Mouse (Mus musculus) liver, adult 2 months (tissue): ENCODE data around the gene Iqcb1. TPM values are rescaled to one million over a fixed set of nuclear protein-coding genes. Genes with fewer than 3 reads are reported as not detected.

ENCODE experiments used
- DNase-seq: peaks from one replicate; pipeline ENCODE4 v3.0.0-alpha.2; 2011; ENCODE audit warnings: low read depth, low spot score; ENCODE audit errors: extremely low read depth
- H3K27ac ChIP-seq: fragments of 200-500 bp; replicated peaks from 2 replicates; pipeline ENCODE4 v1.5.1; 2012; ENCODE audit warnings: low read depth, mild to moderate bottlenecking, control low read depth, inconsistent platforms, low read length; ENCODE audit not compliant: insufficient read depth
- H3K27me3 ChIP-seq: fragments of 200-500 bp; 2 replicates; pipeline ENCODE4 v1.6.1; 2012; ENCODE audit warnings: mild to moderate bottlenecking, moderate library complexity, low read length, inconsistent platforms; ENCODE audit not compliant: control insufficient read depth, insufficient read depth
- H3K36me3 ChIP-seq: fragments of 200-500 bp; 2 replicates; pipeline ENCODE4 v1.6.1; 2012; ENCODE audit warnings: low read length, inconsistent platforms; ENCODE audit not compliant: control insufficient read depth, insufficient read depth
- H3K4me1 ChIP-seq: fragments of 200-500 bp; 2 replicates; pipeline ENCODE4 v1.6.1; 2011; ENCODE audit warnings: low read length; ENCODE audit not compliant: control insufficient read depth, insufficient read depth
- H3K4me3 ChIP-seq: fragments of 200-500 bp; 2 replicates; pipeline ENCODE4 v1.5.1; 2011; ENCODE audit warnings: low read depth, mild to moderate bottlenecking, control low read depth, low read length, moderate library complexity; ENCODE audit not compliant: insufficient read depth
- H3K79me2 ChIP-seq: fragments of 200-500 bp; 2 replicates; pipeline ENCODE4 v1.6.1; 2012; ENCODE audit warnings: inconsistent platforms, mild to moderate bottlenecking, low read length, moderate library complexity; ENCODE audit not compliant: control insufficient read depth, insufficient read depth
- H3K9ac ChIP-seq: fragments of 200-500 bp; 2 replicates; pipeline ENCODE4 v1.6.1; 2012; ENCODE audit warnings: low read depth, mild to moderate bottlenecking, control low read depth, inconsistent platforms, low read length
- CTCF ChIP-seq: fragments of 200-500 bp; IDR thresholded peaks from 2 replicates; pipeline ENCODE4 v1.5.1; 2011; ENCODE audit warnings: low read depth, low read length, control low read depth
- POLR2A ChIP-seq: fragments of 200-500 bp; IDR thresholded peaks from 2 replicates; pipeline ENCODE4 v1.6.1; 2011; ENCODE audit warnings: low read length, control low read depth; ENCODE audit not compliant: insufficient read depth; ENCODE audit errors: extremely low read depth
- WGBS: fragments of 180-500 bp; shearing (Covaris S2); methylation state at CpG from one replicate; pipeline ENCODE4 v1.1.7; 2018; 5-methylcytosine and 5-hydroxymethylcytosine counted together
- polyA plus RNA-seq: library from polyadenylated mRNA; depleted of rRNA; stranded (reverse); fragments of >200 nt; gene quantifications from 2 replicates; pipeline ENCODE4 v1.2.3, GENCODE M21; 2012; rRNA removed
- total RNA-seq: library from RNA; depleted of rRNA; stranded (reverse); fragments of >200 nt; gene quantifications from 2 replicates; pipeline ENCODE4 v1.2.3, GENCODE M21; 2014; rRNA removed

Gene Iqcb1
- total RNA-seq (3.6 and 6.3 TPM in 2 replicates), polyA plus RNA-seq (1.3 and 1.4 TPM in 2 replicates)

DNA sequence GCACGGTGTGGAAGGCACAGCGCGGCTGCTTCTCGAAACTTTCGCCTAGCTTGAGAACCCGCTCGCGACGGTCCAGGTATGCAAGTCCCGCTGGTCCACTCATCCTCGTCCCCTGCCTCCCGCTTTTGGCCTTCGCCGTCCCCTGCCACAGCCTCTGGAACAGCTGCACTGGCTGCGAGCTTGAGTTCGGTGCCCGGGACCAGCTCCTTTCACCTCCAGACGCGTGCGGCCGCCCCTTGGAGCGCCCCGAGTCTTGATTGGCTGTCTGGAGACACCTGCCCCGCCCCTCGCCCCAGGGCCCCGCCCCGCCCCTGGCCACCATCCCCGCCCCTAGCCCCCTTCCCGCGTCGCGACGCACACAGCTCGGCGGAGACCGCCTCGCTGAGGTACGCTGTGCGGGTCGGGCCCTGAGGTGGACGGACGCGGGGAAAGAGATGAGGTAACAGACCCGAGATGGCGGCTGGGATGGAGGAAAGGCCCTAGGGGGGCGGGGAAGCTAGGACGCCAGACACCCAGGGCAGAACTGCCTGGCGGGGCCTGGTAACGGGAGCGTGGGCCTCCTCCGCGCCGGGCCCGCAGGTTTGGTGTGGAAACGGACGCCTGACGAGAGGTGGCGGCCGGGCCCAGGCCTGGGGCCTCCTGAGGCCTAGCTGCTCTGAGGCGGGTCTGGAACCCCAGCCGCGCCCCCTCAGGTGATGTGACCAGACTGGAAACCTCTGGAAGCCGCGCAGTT lies at the start of gene Iqcb1:
Iqcb1 (plus strand) TSS at position 332 of the 733 bp plus-strand sequence.
- H3K9ac ChIP-seq = peak within 1 kb of the TSS; percentile 82

DNA sequence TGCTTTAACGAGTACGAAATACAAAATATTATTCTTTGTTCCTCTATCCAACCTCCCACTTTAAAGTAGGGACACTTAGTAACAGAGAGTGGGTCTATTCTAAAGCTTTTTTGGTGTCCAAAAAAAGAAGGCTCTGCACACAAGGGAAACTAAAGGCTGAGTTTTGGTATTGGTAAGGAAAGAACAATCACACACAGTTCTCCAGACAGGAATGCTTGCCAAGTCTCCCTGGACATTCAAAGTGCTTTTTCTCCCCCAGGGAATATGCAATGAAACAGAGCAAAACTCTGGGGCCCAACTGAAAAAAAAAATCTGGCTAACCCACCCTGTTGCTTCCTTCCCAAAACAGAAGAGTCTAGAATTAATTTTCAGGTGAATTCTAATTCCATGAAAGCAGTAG lies 44.0 kb upstream of the Iqcb1 start:
- Histone ChIP-seq H3K36me3 (no peaks in the 10 kb centered on the region), H3K4me3 (no peak overlapping the region), H3K79me2 (no peaks in the 10 kb centered on the region), H3K27me3 (no peaks in the 10 kb centered on the region), H3K27ac (no peak overlapping the region), H3K4me1 (peaks cover 2% of the 10 kb centered on the region; the same call in 1 of the 2 replicates), H3K9ac (no peak overlapping the region)
- WGBS = 92% methylated on average over 2 of the region's 2 CpGs
- TF ChIP-seq POLR2A (no peak), CTCF (no peak)
- DNase-seq = no peak

More for the DNA sequence above, at the start of gene Iqcb1:
- Histone ChIP-seq H3K79me2 (no peaks in the 10 kb centered on the region), H3K27ac (no peak within 1 kb of the TSS), H3K27me3 (no peaks in the 10 kb centered on the region), H3K4me3 (peak within 1 kb of the TSS; percentile 98), H3K4me1 (peaks cover 6% of the 10 kb centered on the region), H3K36me3 (no peaks in the 10 kb centered on the region)
- under 1% methylated on average over 64 of the region's 64 CpGs for WGBS
- TF ChIP-seq POLR2A (no peak; the same call in 1 of the 2 replicates), CTCF (no peak)
- DNase-seq = peak; percentile 71

GRCm38 (mm10) chr16:36784594-36785313 lies 43.4 kb upstream of the Iqcb1 start, which contains the start of gene Slc15a2:
TSS of gene Slc15a2 (minus strand) at chr16:36784962.
- no peaks in the 10 kb centered on the region for H3K79me2 ChIP-seq
- no peaks in the 10 kb centered on the region for H3K27me3 ChIP-seq
- H3K36me3 ChIP-seq = no peaks in the 10 kb centered on the region
- no peak within 1 kb of the TSS for H3K9ac ChIP-seq
- 61% methylated on average over 10 of the region's 10 CpGs for WGBS
- no peak for TF ChIP-seq POLR2A
- TF ChIP-seq CTCF = no peak
- no peak within 1 kb of the TSS for H3K27ac ChIP-seq
- H3K4me1 ChIP-seq = peaks cover 2% of the 10 kb centered on the region; the same call in 1 of the 2 replicates
- DNase-seq = no peak
- H3K4me3 ChIP-seq = no peak within 1 kb of the TSS

DNA sequence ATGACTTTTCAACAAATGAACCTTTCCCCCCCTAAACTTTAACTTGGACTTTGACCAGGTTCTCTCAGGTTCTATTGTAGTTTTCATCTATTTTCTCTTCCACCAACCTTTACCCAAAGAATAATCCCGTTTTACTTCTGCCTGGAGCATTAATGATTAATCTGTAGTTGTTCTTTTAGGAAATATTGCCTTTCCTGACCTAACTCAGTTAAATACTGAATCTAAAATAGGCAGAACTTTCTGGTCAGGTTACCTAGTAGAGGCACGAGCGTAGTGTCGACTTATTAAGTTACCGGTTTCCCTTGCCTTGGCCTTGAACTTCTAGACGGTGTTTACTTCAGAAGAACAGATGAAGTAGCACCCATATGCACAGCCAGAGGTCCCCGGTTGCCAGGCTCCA lies 41.7 kb upstream of the Iqcb1 start:
- Histone ChIP-seq H3K27ac (no peak overlapping the region), H3K4me1 (peaks cover 2% of the 10 kb centered on the region; the same call in 1 of the 2 replicates), H3K9ac (no peak overlapping the region), H3K79me2 (no peaks in the 10 kb centered on the region), H3K27me3 (no peaks in the 10 kb centered on the region), H3K4me3 (no peak overlapping the region), H3K36me3 (no peaks in the 10 kb centered on the region)
- WGBS = 62% methylated on average over 7 of the region's 7 CpGs
- TF ChIP-seq CTCF (no peak), POLR2A (no peak)
- peak; percentile 55 for DNase-seq

- H3K79me2 ChIP-seq = no peaks in the 10 kb centered on the region
- no peaks in the 10 kb centered on the region for H3K27me3 ChIP-seq
- peaks cover 2% of the 10 kb centered on the region; the same call in 1 of the 2 replicates for H3K4me1 ChIP-seq
- 91% methylated on average over 4 of the region's 4 CpGs for WGBS
- H3K36me3 ChIP-seq = no peaks in the 10 kb centered on the region
- DNase-seq = no peak
- no peak overlapping the region for H3K9ac ChIP-seq
- no peak overlapping the region for H3K27ac ChIP-seq
- no peak for TF ChIP-seq CTCF
- TF ChIP-seq POLR2A = no peak
- no peak overlapping the region for H3K4me3 ChIP-seq
These were observed 38.0 kb upstream of the Iqcb1 start for GRCm38 (mm10) chr16:36790166-36790565.
